Mouse (Mus musculus) limb, embryonic 15.5 days (tissue): ENCODE results near the gene Zbtb25. TPM values are rescaled to one million over a fixed set of nuclear protein-coding genes. Genes with fewer than 3 reads are reported as not detected.

ENCODE experiments used
- ATAC-seq: fragments of 200-750 bp; cut with Nextera tagmentation; 2 replicates; pipeline ENCODE4 v1.8.0; 2017; ENCODE audit warnings: low read depth, moderate TSS enrichment; ENCODE audit not compliant: insufficient number of reproducible peaks, low FRiP score, low TSS enrichment
- H3K27ac ChIP-seq: fragments of 300-500 bp; sonication (generic); 2 replicates; pipeline ENCODE4 v1.5.1; 2015; ENCODE audit warnings: moderate library complexity, mild to moderate bottlenecking, inconsistent platforms
- H3K27me3 ChIP-seq: fragments of 300-500 bp; sonication (generic); 2 replicates; pipeline ENCODE4 v1.6.1; 2015; ENCODE audit warnings: inconsistent platforms
- H3K36me3 ChIP-seq: fragments of 300-500 bp; sonication (generic); 2 replicates; pipeline ENCODE4 v1.6.1; 2015; ENCODE audit warnings: inconsistent platforms
- H3K4me1 ChIP-seq: fragments of 300-500 bp; sonication (generic); 2 replicates; pipeline ENCODE4 v1.6.1; 2015; ENCODE audit warnings: inconsistent platforms
- H3K4me2 ChIP-seq: fragments of 300-500 bp; sonication (generic); 2 replicates; pipeline ENCODE4 v1.6.1; 2015; ENCODE audit warnings: mild to moderate bottlenecking, inconsistent platforms
- H3K4me3 ChIP-seq: fragments of 300-500 bp; sonication (generic); 2 replicates; pipeline ENCODE4 v1.5.1; 2015; ENCODE audit warnings: mild to moderate bottlenecking, inconsistent platforms
- H3K9ac ChIP-seq: fragments of 300-500 bp; sonication (generic); 2 replicates; pipeline ENCODE4 v1.6.1; 2015; ENCODE audit warnings: inconsistent platforms
- H3K9me3 ChIP-seq: fragments of 300-500 bp; sonication (generic); 2 replicates; pipeline ENCODE4 v1.6.1; 2016; ENCODE audit warnings: inconsistent platforms
- WGBS: fragments of 180-500 bp; shearing (Covaris S2); methylation state at CpG from one replicate; pipeline ENCODE4 v1.1.7; 2015; 5-methylcytosine and 5-hydroxymethylcytosine counted together
- polyA plus RNA-seq: library from polyadenylated mRNA; unstranded; fragments of >200 nt; fragmentation: Nextera tagmentation; extraction: Ambion mirVana; gene quantifications from 2 replicates; pipeline ENCODE4 v1.2.1, GENCODE M21; 2015

Gene Zbtb25
- polyA plus RNA-seq, 1 experiment from 2014 or later, result 16.9 TPM

GRCm38 (mm10) chr12:76375506-76375905 lies 6.1 kb upstream of the Zbtb25 start:
- no peak overlapping the region for H3K9ac ChIP-seq
- H3K27me3 ChIP-seq, result no peaks in the 10 kb centered on the region
- 81% methylated on average over 3 of the region's 3 CpGs for WGBS
- no peak overlapping the region for H3K27ac ChIP-seq
- no peaks in the 10 kb centered on the region for H3K9me3 ChIP-seq
- peaks cover 31% of the 10 kb centered on the region for H3K4me1 ChIP-seq
- no peak for ATAC-seq
- H3K4me2 ChIP-seq, result no peak overlapping the region
- H3K4me3 ChIP-seq, result no peak overlapping the region
- no peaks in the 10 kb centered on the region for H3K36me3 ChIP-seq

GRCm38 (mm10) chr12:76374911-76375310 lies 5.5 kb upstream of the Zbtb25 start:
- H3K9ac ChIP-seq, result no peak overlapping the region
- peaks cover 27% of the 10 kb centered on the region for H3K4me1 ChIP-seq
- no peak overlapping the region for H3K4me3 ChIP-seq
- no peaks in the 10 kb centered on the region for H3K27me3 ChIP-seq
- H3K9me3 ChIP-seq, result no peaks in the 10 kb centered on the region
- H3K36me3 ChIP-seq, result no peaks in the 10 kb centered on the region
- WGBS, result 61% methylated on average over 4 of the region's 4 CpGs
- no peak overlapping the region for H3K27ac ChIP-seq
- no peak overlapping the region for H3K4me2 ChIP-seq
- ATAC-seq, result no peak

- H3K27me3 ChIP-seq, result no peaks in the 10 kb centered on the region
- H3K4me2 ChIP-seq, result no peak overlapping the region
- no peak overlapping the region for H3K27ac ChIP-seq
- no peak overlapping the region for H3K4me3 ChIP-seq
- no peaks in the 10 kb centered on the region for H3K9me3 ChIP-seq
- peaks cover 27% of the 10 kb centered on the region for H3K4me1 ChIP-seq
- no peak for ATAC-seq
- H3K36me3 ChIP-seq, result no peaks in the 10 kb centered on the region
- H3K9ac ChIP-seq, result no peak overlapping the region
- 59% methylated on average over 6 of the region's 6 CpGs for WGBS
Measured at GRCm38 (mm10) chr12:76373991-76374390, 4.6 kb upstream of the Zbtb25 start.

GRCm38 (mm10) chr12:76372881-76373818 lies 3.7 kb upstream of the Zbtb25 start:
- 69% methylated on average over 6 of the region's 7 CpGs for WGBS
- H3K27ac ChIP-seq, result no peak overlapping the region
- H3K27me3 ChIP-seq, result no peaks in the 10 kb centered on the region
- no peak overlapping the region; the same call in 1 of the 2 replicates for H3K4me2 ChIP-seq
- ATAC-seq, result no peak
- H3K4me1 ChIP-seq, result peaks cover 33% of the 10 kb centered on the region
- no peaks in the 10 kb centered on the region for H3K36me3 ChIP-seq
- no peaks in the 10 kb centered on the region for H3K9me3 ChIP-seq
- no peak overlapping the region for H3K4me3 ChIP-seq
- no peak overlapping the region for H3K9ac ChIP-seq

- WGBS, result 24% methylated on average over 7 of the region's 7 CpGs
- Histone ChIP-seq H3K36me3 (no peaks in the 10 kb centered on the region), H3K4me3 (peak overlapping the region; percentile 98), H3K27ac (peak overlapping the region; percentile 100; the same call in 1 of the 2 replicates), H3K9me3 (no peaks in the 10 kb centered on the region), H3K9ac (no peak overlapping the region), H3K27me3 (no peaks in the 10 kb centered on the region), H3K4me1 (peaks cover 40% of the 10 kb centered on the region), H3K4me2 (peak overlapping the region; percentile 73)
- no peak for ATAC-seq
Measured at GRCm38 (mm10) chr12:76372046-76372445, 2.6 kb upstream of the Zbtb25 start.

GRCm38 (mm10) chr12:76370831-76371571 lies 1.6 kb upstream of the Zbtb25 start:
- no peaks in the 10 kb centered on the region for H3K9me3 ChIP-seq
- no peaks in the 10 kb centered on the region for H3K27me3 ChIP-seq
- H3K4me1 ChIP-seq, result peaks cover 46% of the 10 kb centered on the region
- H3K4me2 ChIP-seq, result peak overlapping the region; percentile 73
- H3K27ac ChIP-seq, result peak overlapping the region; percentile 100
- under 1% methylated on average over 62 of the region's 63 CpGs for WGBS
- H3K9ac ChIP-seq, result peak overlapping the region; percentile 99
- H3K36me3 ChIP-seq, result no peaks in the 10 kb centered on the region
- peak; percentile 57; the same call in 1 of the 2 replicates for ATAC-seq
- peak overlapping the region; percentile 98 for H3K4me3 ChIP-seq

GRCm38 (mm10) chr12:76369978-76370830 lies 802 bp upstream of the Zbtb25 start, which contains the start of gene Zbtb1:
Gene Zbtb1 (plus strand): TSS chr12:76370266.
- H3K9ac ChIP-seq, result peak within 1 kb of the TSS; percentile 99
- peaks cover 46% of the 10 kb centered on the region for H3K4me1 ChIP-seq
- WGBS, result under 1% methylated on average over 94 of the region's 99 CpGs
- peak within 1 kb of the TSS; percentile 100 for H3K27ac ChIP-seq
- H3K36me3 ChIP-seq, result no peaks in the 10 kb centered on the region
- peak within 1 kb of the TSS; percentile 98 for H3K4me3 ChIP-seq
- H3K27me3 ChIP-seq, result no peaks in the 10 kb centered on the region
- ATAC-seq, result peak; percentile 71
- peak within 1 kb of the TSS; percentile 73 for H3K4me2 ChIP-seq
- H3K9me3 ChIP-seq, result no peaks in the 10 kb centered on the region

GRCm38 (mm10) chr12:76368790-76369205 lies 604 bp downstream of the Zbtb25 start:
- WGBS, result under 1% methylated on average over 25 of the region's 26 CpGs
- H3K36me3 ChIP-seq, result no peaks in the 10 kb centered on the region
- H3K4me3 ChIP-seq, result peak overlapping the region; percentile 98
- peak overlapping the region; percentile 100 for H3K27ac ChIP-seq
- H3K4me1 ChIP-seq, result peaks cover 42% of the 10 kb centered on the region
- H3K9me3 ChIP-seq, result no peaks in the 10 kb centered on the region
- H3K4me2 ChIP-seq, result peak overlapping the region; percentile 73
- no peaks in the 10 kb centered on the region for H3K27me3 ChIP-seq
- H3K9ac ChIP-seq, result peak overlapping the region; percentile 99
- peak; percentile 31; the same call in 1 of the 2 replicates for ATAC-seq

- Histone ChIP-seq H3K4me3 (peak overlapping the region; percentile 98), H3K4me1 (peaks cover 42% of the 10 kb centered on the region), H3K27ac (peak overlapping the region; percentile 100), H3K9me3 (no peaks in the 10 kb centered on the region), H3K9ac (peak overlapping the region; percentile 99; the same call in 1 of the 2 replicates), H3K4me2 (peak overlapping the region; percentile 73), H3K27me3 (no peaks in the 10 kb centered on the region), H3K36me3 (no peaks in the 10 kb centered on the region)
- ATAC-seq, result no peak
- 6% methylated on average over 9 of the region's 9 CpGs for WGBS
Measured at GRCm38 (mm10) chr12:76368201-76368789, 1.1 kb downstream of the Zbtb25 start.

- 13% methylated on average over 14 of the region's 14 CpGs for WGBS
- peaks cover 33% of the 10 kb centered on the region for H3K4me1 ChIP-seq
Measured at GRCm38 (mm10) chr12:76367096-76367995, 2.1 kb downstream of the Zbtb25 start.

More at GRCm38 (mm10) chr12:76367096-76367995, 2.1 kb downstream of the Zbtb25 start:
- Histone ChIP-seq H3K36me3 (peaks cover under 1% of the 10 kb centered on the region), H3K9me3 (no peaks in the 10 kb centered on the region), H3K4me2 (peak overlapping the region; percentile 73), H3K9ac (no peak overlapping the region), H3K27ac (peak overlapping the region; percentile 100; the same call in 1 of the 2 replicates), H3K4me3 (peak overlapping the region; percentile 98), H3K27me3 (no peaks in the 10 kb centered on the region)
- ATAC-seq, result no peak
